Mouse (Mus musculus) limb, embryonic 14.5 days (tissue): ENCODE data around the gene Selenow. TPM values are rescaled to one million over a fixed set of nuclear protein-coding genes. Genes with fewer than 3 reads are reported as not detected.
A peak's percentile ranks its signal among the peaks of the same experiment; 100 is the strongest.

ENCODE experiments used
- ATAC-seq: fragments of 200-750 bp; cut with Nextera tagmentation; 2 replicates; pipeline ENCODE4 v1.8.0; 2017; ENCODE audit warnings: low read depth, moderate number of reproducible peaks, moderate TSS enrichment; ENCODE audit not compliant: low FRiP score
- DNase-seq: peaks from one replicate; pipeline ENCODE4 v3.0.0-alpha.2; 2015; ENCODE audit warnings: low spot score
- H3K27ac ChIP-seq: fragments of 300-500 bp; sonication (generic); replicated peaks from 2 replicates; pipeline ENCODE4 v1.5.1; 2014; ENCODE audit warnings: low read depth, mild to moderate bottlenecking, low read length, moderate library complexity, mixed read lengths
- H3K27me3 ChIP-seq: fragments of 300-500 bp; sonication (generic); 2 replicates; pipeline ENCODE4 v1.6.1; 2014; ENCODE audit warnings: low read length, mixed read lengths; ENCODE audit not compliant: control insufficient read depth, insufficient read depth
- H3K36me3 ChIP-seq: fragments of 300-500 bp; sonication (generic); 2 replicates; pipeline ENCODE4 v1.6.1; 2014; ENCODE audit warnings: mild to moderate bottlenecking, low read length, moderate library complexity, mixed read lengths; ENCODE audit not compliant: control insufficient read depth, insufficient read depth
- H3K4me1 ChIP-seq: fragments of 300-500 bp; sonication (generic); 2 replicates; pipeline ENCODE4 v1.6.1; 2014; ENCODE audit warnings: antibody characterized with exemption, low read length, mixed read lengths; ENCODE audit not compliant: control insufficient read depth, insufficient read depth
- H3K4me2 ChIP-seq: fragments of 300-500 bp; sonication (generic); replicated peaks from 2 replicates; pipeline ENCODE4 v1.6.1; 2014; ENCODE audit warnings: low read depth, mild to moderate bottlenecking, low read length, moderate library complexity; ENCODE audit not compliant: severe bottlenecking
- H3K4me3 ChIP-seq: fragments of 300-500 bp; sonication (generic); replicated peaks from 2 replicates; pipeline ENCODE4 v1.5.1; 2014; ENCODE audit warnings: low read length
- H3K9ac ChIP-seq: fragments of 300-500 bp; sonication (generic); 2 replicates; pipeline ENCODE4 v1.6.1; 2014; ENCODE audit warnings: mild to moderate bottlenecking, low read depth, low read length, moderate library complexity; ENCODE audit not compliant: severe bottlenecking
- H3K9me3 ChIP-seq: fragments of 300-500 bp; sonication (generic); 2 replicates; pipeline ENCODE4 v1.6.1; 2016; ENCODE audit warnings: low read length; ENCODE audit not compliant: control insufficient read depth
- POLR2A ChIP-seq: fragments of 200-500 bp; IDR thresholded peaks from 2 replicates; pipeline ENCODE4 v1.8.0; 2012; ENCODE audit warnings: inconsistent platforms, mild to moderate bottlenecking, moderate library complexity, borderline replicate concordance; ENCODE audit not compliant: insufficient read depth, insufficient read length; ENCODE audit errors: extremely low read depth
- WGBS: fragments of 180-500 bp; shearing (Covaris S2); extraction: QIAGEN DNeasy Blood & Tissue Kit; methylation state at CpG from one replicate; pipeline ENCODE4 v1.1.7; 2014; 5-methylcytosine and 5-hydroxymethylcytosine counted together
- polyA plus RNA-seq, 2 experiments: library from polyadenylated mRNA; depleted of rRNA in 1 of 2; stranded (reverse) in 1 of 2; unstranded in 1 of 2; fragments of >200 nt; fragmentation: Nextera tagmentation in 1 of 2; extraction: Ambion mirVana in 1 of 2; gene quantifications; 2 replicates each; pipeline versions ENCODE4 v1.2.1 to v1.2.3; 2012 to 2014

Gene Selenow
- polyA plus RNA-seq, 2 experiments: 588 to 1,065 TPM

DNA sequence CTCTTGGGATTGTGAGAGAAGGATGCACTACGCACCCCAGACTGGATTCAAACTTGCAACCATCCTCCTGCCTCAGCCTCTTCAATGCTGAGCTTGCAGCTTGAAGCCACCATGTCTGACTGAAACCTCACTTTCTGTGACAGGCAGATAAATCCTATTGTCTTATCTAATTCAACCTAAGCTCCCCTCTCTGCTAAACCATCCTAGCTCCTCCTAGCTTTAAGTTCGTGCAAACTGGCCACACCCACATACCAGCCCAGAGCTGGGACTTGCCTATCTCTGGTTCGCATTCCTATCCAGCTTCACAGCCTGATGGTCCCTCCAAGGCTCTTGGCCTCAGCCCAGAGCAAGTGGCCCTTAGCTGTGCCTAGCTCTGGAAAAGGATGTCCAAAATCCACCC lies 30.2 kb upstream of the Selenow start:
- DNase-seq (no peak), ATAC-seq (no peak)
- no peak overlapping the region for H3K27ac ChIP-seq
- no peak overlapping the region for H3K9ac ChIP-seq
- no peaks in the 10 kb centered on the region for H3K27me3 ChIP-seq
- no peak overlapping the region for H3K4me2 ChIP-seq
- no peak overlapping the region for H3K4me3 ChIP-seq
- 64% methylated on average over 3 of the region's 3 CpGs for WGBS
- H3K36me3 ChIP-seq: peaks cover 61% of the 10 kb centered on the region
- no peak for TF ChIP-seq POLR2A
- no peaks in the 10 kb centered on the region; the same call in 1 of the 2 replicates for H3K9me3 ChIP-seq
- peaks cover 13% of the 10 kb centered on the region for H3K4me1 ChIP-seq

- peaks cover 43% of the 10 kb centered on the region for H3K36me3 ChIP-seq
- no peak overlapping the region for H3K4me2 ChIP-seq
- no peak overlapping the region for H3K9ac ChIP-seq
- no peak for TF ChIP-seq POLR2A
- no peak overlapping the region for H3K27ac ChIP-seq
- ATAC-seq: no peak
- 79% methylated on average over 15 of the region's 15 CpGs for WGBS
- H3K27me3 ChIP-seq: no peaks in the 10 kb centered on the region
- DNase-seq: no peak
- peaks cover 10% of the 10 kb centered on the region for H3K4me1 ChIP-seq
- H3K4me3 ChIP-seq: no peak overlapping the region
- H3K9me3 ChIP-seq: no peaks in the 10 kb centered on the region; the same call in 1 of the 2 replicates
Observed at GRCm38 (mm10) chr7:15950008-15950407, 27.8 kb upstream of the Selenow start.

DNA sequence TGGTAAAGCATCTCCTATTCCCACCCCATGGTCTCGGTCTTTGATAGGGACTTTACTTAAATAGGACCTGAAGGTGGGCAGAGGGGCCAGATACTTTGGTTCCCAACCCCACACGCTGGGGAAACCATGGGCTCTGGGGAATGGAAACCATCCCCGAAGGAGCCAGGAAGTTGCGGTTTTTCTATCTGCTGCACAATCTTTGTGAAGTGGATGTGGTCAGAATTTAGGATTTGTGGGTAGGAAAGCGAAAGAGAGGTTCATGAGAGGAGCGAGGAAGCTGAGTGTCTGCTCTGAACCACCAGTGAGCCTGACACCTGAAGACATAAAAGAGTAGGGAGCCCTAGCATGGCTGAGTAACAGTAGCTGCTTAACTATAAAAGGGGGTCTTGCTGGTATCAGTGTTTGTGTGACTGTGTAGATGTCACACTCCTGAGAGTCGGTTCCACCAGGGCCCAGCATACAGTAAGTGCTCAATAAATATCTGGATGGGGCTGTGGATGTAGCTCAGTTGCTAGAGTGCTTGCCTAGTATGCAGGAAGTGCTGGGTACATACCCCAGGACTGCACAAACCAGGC lies 27.1 kb upstream of the Selenow start:
- peak overlapping the region; percentile 36; the same call in 1 of the 2 replicates for H3K9ac ChIP-seq
- peaks cover 37% of the 10 kb centered on the region for H3K36me3 ChIP-seq
- 87% methylated on average over 7 of the region's 7 CpGs for WGBS

DNA sequence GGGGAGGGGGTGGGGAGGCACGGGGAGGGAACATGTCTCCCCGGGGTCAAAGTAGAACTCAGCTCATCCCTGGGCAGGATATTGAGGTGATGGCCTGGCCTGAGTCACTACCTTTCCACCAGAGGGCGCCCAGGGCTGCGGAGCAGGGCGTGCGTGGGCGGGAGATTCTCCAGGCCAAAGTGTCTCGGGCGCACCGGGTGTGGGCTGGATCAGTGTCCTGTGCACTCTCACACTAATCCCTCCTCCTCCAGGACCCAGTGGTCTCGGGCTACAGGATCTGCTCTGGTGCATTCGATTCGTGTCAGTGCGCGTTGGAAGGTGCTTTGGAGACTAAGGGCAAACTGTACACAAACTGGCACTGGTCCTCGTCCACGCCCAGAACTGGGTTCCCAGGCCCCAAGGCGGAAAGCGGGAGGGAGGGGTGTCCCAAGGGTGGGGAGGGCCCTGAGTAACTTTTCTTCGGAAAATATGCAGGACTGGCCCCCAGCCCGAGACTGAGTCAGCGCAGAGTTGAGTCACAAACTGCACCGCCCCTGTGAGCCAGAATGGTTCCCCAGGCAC lies 26.3 kb upstream of the Selenow start:
- Histone ChIP-seq H3K9ac (peak overlapping the region; percentile 36), H3K4me2 (peak overlapping the region; percentile 53), H3K36me3 (peaks cover 42% of the 10 kb centered on the region), H3K4me3 (peak overlapping the region; percentile 23), H3K27ac (peak overlapping the region; percentile 48; the same call in 1 of the 2 replicates), H3K27me3 (no peaks in the 10 kb centered on the region), H3K9me3 (no peaks in the 10 kb centered on the region; the same call in 1 of the 2 replicates), H3K4me1 (peaks cover 16% of the 10 kb centered on the region)
- ATAC-seq (peak; percentile 25), DNase-seq (peak; percentile 82)
- TF ChIP-seq POLR2A: no peak
- WGBS: 2% methylated on average over 23 of the region's 23 CpGs

More for the DNA sequence above, 27.1 kb upstream of the Selenow start:
- Histone ChIP-seq H3K4me1 (peaks cover 16% of the 10 kb centered on the region), H3K4me3 (no peak overlapping the region), H3K4me2 (no peak overlapping the region), H3K27ac (no peak overlapping the region), H3K27me3 (no peaks in the 10 kb centered on the region), H3K9me3 (no peaks in the 10 kb centered on the region; the same call in 1 of the 2 replicates)
- ATAC-seq: no peak
- DNase-seq: no peak
- no peak for TF ChIP-seq POLR2A

GRCm38 (mm10) chr7:15947653-15948260 lies 25.6 kb upstream of the Selenow start:
- no peaks in the 10 kb centered on the region for H3K9me3 ChIP-seq
- H3K27ac ChIP-seq: no peak overlapping the region
- peaks cover 16% of the 10 kb centered on the region for H3K4me1 ChIP-seq
- H3K4me3 ChIP-seq: no peak overlapping the region
- H3K9ac ChIP-seq: no peak overlapping the region
- WGBS: 51% methylated on average over 4 of the region's 4 CpGs
- DNase-seq (no peak), ATAC-seq (no peak)
- peak overlapping the region; percentile 53; the same call in 1 of the 2 replicates for H3K4me2 ChIP-seq
- no peaks in the 10 kb centered on the region for H3K27me3 ChIP-seq
- TF ChIP-seq POLR2A: no peak
- H3K36me3 ChIP-seq: peaks cover 47% of the 10 kb centered on the region
